Mouse (Mus musculus) hindbrain, embryonic 12.5 days (tissue): Measurements from ENCODE around the gene Tanc1. TPM values are rescaled to one million over a fixed set of nuclear protein-coding genes. Genes with fewer than 3 reads are reported as not detected.

Experiments
- ATAC-seq: fragments of 200-750 bp; cut with Nextera tagmentation; 2 replicates; pipeline ENCODE4 v1.8.0; 2017; ENCODE audit warnings: moderate TSS enrichment; ENCODE audit not compliant: low FRiP score
- H3K27ac ChIP-seq: fragments of 300-500 bp; sonication (generic); 2 replicates; pipeline ENCODE4 v1.5.1; 2016; ENCODE audit warnings: mild to moderate bottlenecking
- H3K27me3 ChIP-seq: fragments of 300-500 bp; sonication (generic); 2 replicates; pipeline ENCODE4 v1.6.1; 2016; ENCODE audit warnings: mild to moderate bottlenecking
- H3K36me3 ChIP-seq: fragments of 300-500 bp; sonication (generic); 2 replicates; pipeline ENCODE4 v1.6.1; 2016; ENCODE audit warnings: mild to moderate bottlenecking
- H3K4me1 ChIP-seq: fragments of 300-500 bp; sonication (generic); 2 replicates; pipeline ENCODE4 v1.6.1; 2016
- H3K4me2 ChIP-seq: fragments of 300-500 bp; sonication (generic); replicated peaks from 2 replicates; pipeline ENCODE4 v1.6.1; 2016; ENCODE audit warnings: mild to moderate bottlenecking
- H3K4me3 ChIP-seq: fragments of 300-500 bp; sonication (generic); 2 replicates; pipeline ENCODE4 v1.5.1; 2016; ENCODE audit warnings: mild to moderate bottlenecking
- H3K9ac ChIP-seq: fragments of 300-500 bp; sonication (generic); 2 replicates; pipeline ENCODE4 v1.6.1; 2016; ENCODE audit warnings: mild to moderate bottlenecking, moderate library complexity
- H3K9me3 ChIP-seq: fragments of 300-500 bp; sonication (generic); replicated peaks from 2 replicates; pipeline ENCODE4 v1.6.1; 2016; ENCODE audit warnings: mild to moderate bottlenecking
- WGBS: fragments of 180-500 bp; shearing (Covaris S2); methylation state at CpG from one replicate; pipeline ENCODE4 v1.1.7; 2016; 5-methylcytosine and 5-hydroxymethylcytosine counted together
- polyA plus RNA-seq: library from polyadenylated mRNA; unstranded; fragments of >200 nt; fragmentation: Nextera tagmentation; extraction: Ambion mirVana; gene quantifications from 2 replicates; pipeline ENCODE4 v1.2.1, GENCODE M21; 2016

Tanc1 gene
- polyA plus RNA-seq, 1 experiment from 2014 or later: 18.9 TPM

DNA sequence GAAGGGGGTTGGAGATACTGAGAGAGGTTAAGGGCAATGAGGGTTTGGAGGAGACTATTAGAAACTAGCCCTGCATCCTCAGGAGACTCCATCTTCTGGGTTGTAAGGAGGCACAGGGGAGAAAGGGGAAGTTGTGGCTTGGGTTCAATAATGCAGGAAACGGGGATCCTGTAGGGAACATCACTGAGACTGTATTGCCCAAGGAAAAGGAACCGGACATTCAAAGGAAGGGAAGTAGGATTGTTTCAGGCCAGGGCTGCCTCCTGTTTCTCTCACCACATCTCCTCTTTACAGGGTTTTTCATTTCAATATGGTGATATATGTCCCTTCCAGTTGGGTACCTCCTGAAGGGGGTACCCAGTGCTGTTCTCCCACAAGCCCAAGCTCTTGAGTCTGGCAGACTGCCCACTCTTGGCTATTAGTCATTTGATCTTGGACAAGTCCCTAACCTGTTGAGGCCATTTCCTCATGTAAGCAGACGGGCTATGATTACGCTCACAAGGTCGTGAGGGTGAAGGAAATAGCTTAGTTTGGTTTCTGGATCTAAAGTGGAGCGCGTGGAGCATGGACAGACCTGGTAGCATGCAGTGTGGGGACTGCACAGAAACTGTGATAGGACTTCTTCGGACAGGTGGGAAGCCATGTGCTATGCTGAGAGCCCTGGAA is 191.0 kb downstream of the Tanc1 start:
- no peak overlapping the region for H3K4me2 ChIP-seq
- WGBS: 91% methylated on average over 8 of the region's 8 CpGs
- ATAC-seq: no peak
- no peaks in the 10 kb centered on the region for H3K27me3 ChIP-seq
- H3K4me3 ChIP-seq: no peak overlapping the region
- no peak overlapping the region for H3K27ac ChIP-seq
- H3K4me1 ChIP-seq: peaks cover 11% of the 10 kb centered on the region
- H3K9ac ChIP-seq: no peak overlapping the region
- no peaks in the 10 kb centered on the region for H3K9me3 ChIP-seq
- H3K36me3 ChIP-seq: no peaks in the 10 kb centered on the region

DNA sequence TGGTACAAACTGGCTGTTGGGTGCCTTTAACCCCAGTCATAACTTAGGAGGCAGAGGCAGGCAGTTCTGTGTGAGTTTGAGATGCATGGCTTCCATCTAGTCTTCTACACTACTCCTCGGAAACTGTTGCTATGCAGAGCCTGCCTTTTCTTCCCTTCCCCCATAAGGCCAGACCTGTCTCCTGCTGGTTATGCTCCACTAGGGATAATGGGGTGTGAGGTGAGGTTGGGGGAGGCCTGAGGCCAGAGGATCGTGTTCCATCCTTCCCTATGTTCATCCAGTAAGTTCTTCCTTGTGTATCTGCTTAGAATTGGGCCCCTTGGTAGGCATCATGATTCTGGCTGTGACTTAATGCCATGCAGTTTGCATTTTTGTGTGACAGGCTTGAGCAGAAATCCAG is 193.8 kb downstream of the Tanc1 start:
- Histone ChIP-seq H3K27me3 (no peaks in the 10 kb centered on the region), H3K27ac (no peak overlapping the region), H3K4me1 (peaks cover 15% of the 10 kb centered on the region), H3K9me3 (no peaks in the 10 kb centered on the region), H3K36me3 (no peaks in the 10 kb centered on the region), H3K4me3 (no peak overlapping the region), H3K9ac (no peak overlapping the region), H3K4me2 (no peak overlapping the region)
- ATAC-seq: no peak
- WGBS: 28% methylated on average over 2 of the region's 2 CpGs

DNA sequence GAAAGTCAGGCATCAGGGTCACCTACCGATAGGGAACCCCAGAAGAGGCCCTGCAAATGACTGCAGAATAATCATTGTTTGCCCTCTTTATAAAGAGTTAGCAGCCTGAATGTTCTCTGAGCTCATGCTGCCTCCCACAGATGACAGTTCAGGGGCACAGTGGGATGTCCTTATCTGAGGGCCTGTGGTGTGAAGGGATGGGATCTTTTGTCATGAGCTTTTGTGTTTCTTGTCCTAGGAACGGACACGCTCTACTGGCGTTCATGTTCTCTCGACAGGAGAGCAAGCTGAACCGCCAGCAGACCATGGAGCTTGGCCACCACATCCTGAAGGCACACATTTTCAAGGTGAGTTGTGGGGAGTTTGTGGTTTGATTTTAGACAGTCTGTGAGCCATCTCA is 194.2 kb downstream of the Tanc1 start:
- H3K36me3 ChIP-seq: no peaks in the 10 kb centered on the region
- no peaks in the 10 kb centered on the region for H3K9me3 ChIP-seq
- no peak overlapping the region for H3K9ac ChIP-seq
- H3K27me3 ChIP-seq: no peaks in the 10 kb centered on the region
- H3K4me1 ChIP-seq: peaks cover 15% of the 10 kb centered on the region
- H3K27ac ChIP-seq: no peak overlapping the region
- WGBS: 29% methylated on average over 6 of the region's 6 CpGs
- ATAC-seq: no peak
- no peak overlapping the region for H3K4me3 ChIP-seq
- H3K4me2 ChIP-seq: no peak overlapping the region

DNA sequence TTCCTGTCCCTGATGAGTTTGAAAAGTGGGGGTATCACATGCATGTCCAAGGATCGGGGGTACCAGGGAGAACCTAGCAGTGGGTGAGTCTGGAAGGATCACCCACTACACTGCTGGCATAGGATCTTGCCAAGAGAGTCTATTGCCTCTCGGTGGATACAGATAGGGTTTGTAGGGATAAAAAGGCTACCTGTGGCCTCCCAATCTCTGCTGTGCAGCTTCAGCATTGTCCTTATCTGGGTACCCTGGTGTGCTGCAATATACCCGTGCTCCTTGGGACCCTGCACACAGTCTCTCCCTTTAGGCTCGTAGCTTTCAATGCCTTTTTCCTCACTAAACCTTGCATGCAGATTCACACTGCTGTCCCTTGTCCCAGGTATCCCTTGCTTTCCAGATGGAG is 196.8 kb downstream of the Tanc1 start:
- Histone ChIP-seq H3K4me2 (no peak overlapping the region), H3K9me3 (no peaks in the 10 kb centered on the region), H3K9ac (no peak overlapping the region), H3K27me3 (no peaks in the 10 kb centered on the region), H3K36me3 (no peaks in the 10 kb centered on the region), H3K27ac (no peak overlapping the region), H3K4me1 (peaks cover 15% of the 10 kb centered on the region), H3K4me3 (no peak overlapping the region)
- ATAC-seq: no peak
- 94% methylated on average over 4 of the region's 4 CpGs for WGBS

DNA sequence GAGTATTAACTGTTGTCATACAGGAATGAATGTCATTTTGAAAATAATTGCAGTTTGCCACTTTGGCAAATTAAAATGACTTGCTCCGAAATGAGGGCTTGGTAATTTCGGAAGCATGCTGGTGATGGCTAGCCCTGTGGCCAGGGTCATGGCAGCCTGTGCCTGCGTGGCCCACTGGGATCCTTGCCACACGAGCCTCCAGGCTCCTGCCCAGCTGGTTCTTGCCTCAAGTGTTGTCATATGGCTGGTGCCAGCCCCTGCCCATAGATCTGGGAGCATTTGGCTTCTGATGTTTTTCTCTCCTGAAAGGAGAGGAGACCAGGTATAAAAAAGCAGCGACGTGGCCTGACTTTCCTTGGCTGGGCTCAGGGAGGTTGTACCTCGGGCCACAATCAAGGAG is 198.2 kb downstream of the Tanc1 start:
- Histone ChIP-seq H3K4me2 (no peak overlapping the region), H3K27ac (no peak overlapping the region), H3K4me1 (peaks cover 15% of the 10 kb centered on the region), H3K9ac (no peak overlapping the region), H3K9me3 (no peaks in the 10 kb centered on the region), H3K27me3 (no peaks in the 10 kb centered on the region), H3K4me3 (no peak overlapping the region), H3K36me3 (no peaks in the 10 kb centered on the region)
- 85% methylated on average over 7 of the region's 7 CpGs for WGBS
- no peak for ATAC-seq

DNA sequence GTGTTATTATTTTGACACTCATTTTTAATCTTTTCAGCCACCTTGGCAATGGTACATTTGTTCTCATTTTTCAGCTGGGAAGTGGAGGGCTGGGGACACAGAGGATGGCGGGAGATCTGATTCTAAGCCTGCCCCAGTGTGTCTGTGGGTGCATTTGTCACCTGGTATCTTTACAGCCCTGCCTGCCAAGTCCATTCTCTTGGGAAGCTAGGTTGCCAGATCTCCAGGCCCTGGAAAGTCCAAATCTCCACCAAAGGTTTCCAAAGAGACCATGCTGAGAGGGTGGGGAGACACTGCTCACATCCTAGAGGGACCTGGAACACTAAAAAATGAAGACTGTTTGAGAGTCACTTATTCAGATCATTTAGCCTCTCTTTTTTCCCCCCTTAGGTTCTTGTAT is 199.4 kb downstream of the Tanc1 start:
- H3K4me1 ChIP-seq: peaks cover 6% of the 10 kb centered on the region
- WGBS: 76% methylated on average over 1 of the region's 1 CpGs
- H3K4me3 ChIP-seq: no peak overlapping the region
- no peak overlapping the region for H3K27ac ChIP-seq
- H3K27me3 ChIP-seq: no peaks in the 10 kb centered on the region
- no peak overlapping the region for H3K4me2 ChIP-seq
- no peaks in the 10 kb centered on the region for H3K36me3 ChIP-seq
- H3K9me3 ChIP-seq: no peaks in the 10 kb centered on the region
- no peak for ATAC-seq
- no peak overlapping the region for H3K9ac ChIP-seq

DNA sequence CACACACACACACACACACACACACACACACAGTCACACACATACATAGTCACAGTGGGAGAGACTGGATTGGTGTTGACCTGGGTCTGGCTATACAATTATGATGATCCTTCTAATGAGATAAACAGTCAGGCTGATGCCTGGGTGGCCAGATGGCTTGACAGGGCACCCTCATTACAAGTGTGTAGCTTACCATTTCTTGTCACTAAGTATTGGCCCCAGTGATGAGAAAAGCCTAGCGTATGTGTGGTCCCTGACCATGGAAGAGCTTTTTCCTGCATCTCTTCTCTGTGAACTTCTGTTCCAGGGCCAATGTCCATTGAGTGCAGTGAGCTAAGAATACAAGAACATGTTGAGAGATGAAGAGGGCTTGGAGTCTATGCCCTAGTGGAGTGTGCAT is 200.8 kb downstream of the Tanc1 start:
- H3K27ac ChIP-seq: no peak overlapping the region

DNA sequence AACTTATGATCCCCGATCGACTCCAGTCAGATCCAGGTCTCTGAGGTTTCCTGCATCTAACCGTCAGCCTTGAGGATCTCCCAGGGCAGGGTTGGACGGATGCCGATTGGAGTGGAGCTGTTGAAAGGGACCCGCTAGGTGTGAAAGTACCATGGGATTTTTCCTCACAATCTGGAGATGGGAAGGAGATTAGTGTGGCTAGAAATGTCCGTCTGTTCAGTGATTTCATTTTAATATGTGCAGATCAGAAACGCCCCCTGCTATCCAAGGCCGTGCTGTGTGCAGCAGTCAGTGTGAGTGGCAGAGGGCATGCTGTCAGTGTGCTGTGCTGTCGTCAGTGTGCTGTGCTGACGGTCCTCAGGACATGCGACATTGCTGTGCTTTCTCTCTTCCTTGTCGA is 201.6 kb downstream of the Tanc1 start:
- no peak overlapping the region for H3K4me3 ChIP-seq
- no peaks in the 10 kb centered on the region for H3K36me3 ChIP-seq
- no peak overlapping the region for H3K27ac ChIP-seq
- no peak overlapping the region for H3K4me2 ChIP-seq
- H3K27me3 ChIP-seq: no peaks in the 10 kb centered on the region
- no peak for ATAC-seq
- H3K9me3 ChIP-seq: no peaks in the 10 kb centered on the region
- no peak overlapping the region for H3K9ac ChIP-seq
- H3K4me1 ChIP-seq: peaks cover 6% of the 10 kb centered on the region; the same call in 1 of the 2 replicates
- 83% methylated on average over 13 of the region's 13 CpGs for WGBS

More for the DNA sequence above, 200.8 kb downstream of the Tanc1 start:
- no peak for ATAC-seq
- 95% methylated on average over 1 of the region's 1 CpGs for WGBS
- Histone ChIP-seq H3K4me2 (no peak overlapping the region), H3K9ac (no peak overlapping the region), H3K27me3 (no peaks in the 10 kb centered on the region), H3K4me3 (no peak overlapping the region), H3K4me1 (peaks cover 6% of the 10 kb centered on the region; the same call in 1 of the 2 replicates), H3K36me3 (no peaks in the 10 kb centered on the region), H3K9me3 (no peaks in the 10 kb centered on the region)

DNA sequence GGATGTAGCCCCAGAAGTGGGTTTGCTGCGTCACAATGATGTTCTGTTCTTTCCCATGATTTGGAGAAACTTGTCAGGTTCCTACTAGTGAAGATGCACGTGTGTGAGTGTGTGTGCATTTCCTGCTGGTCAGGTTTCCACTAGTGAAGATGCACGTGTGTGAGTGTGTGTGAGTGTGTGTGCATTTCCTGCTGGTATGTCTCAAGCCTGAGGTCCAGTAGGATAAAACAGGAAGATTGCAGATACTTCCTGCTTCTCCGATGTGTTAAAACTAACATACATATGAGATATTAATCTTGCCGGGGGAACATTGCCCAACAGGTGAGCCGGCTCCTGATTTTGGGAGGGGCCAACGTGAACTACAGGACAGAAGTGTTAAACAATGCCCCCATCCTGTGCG is 203.2 kb downstream of the Tanc1 start:
- no peak for ATAC-seq
- Histone ChIP-seq H3K36me3 (no peaks in the 10 kb centered on the region), H3K27me3 (no peaks in the 10 kb centered on the region), H3K9me3 (no peaks in the 10 kb centered on the region), H3K4me3 (no peak overlapping the region), H3K4me1 (peaks cover 6% of the 10 kb centered on the region; the same call in 1 of the 2 replicates), H3K9ac (no peak overlapping the region), H3K27ac (no peak overlapping the region), H3K4me2 (no peak overlapping the region)
- 94% methylated on average over 8 of the region's 8 CpGs for WGBS

DNA sequence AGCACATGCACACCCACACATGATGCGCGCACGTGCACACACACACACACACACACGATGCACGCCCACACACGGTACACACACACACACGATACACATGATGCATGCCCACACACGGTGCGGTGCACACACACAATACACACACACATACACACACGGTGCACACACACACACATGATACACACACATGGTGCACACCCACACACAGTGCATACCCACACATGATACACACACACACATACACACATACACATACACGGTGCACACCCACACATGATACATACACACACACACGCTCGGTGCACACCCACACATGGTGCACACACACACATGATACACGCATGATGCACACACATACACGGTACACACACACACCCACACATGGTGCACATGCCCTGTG is 206.8 kb downstream of the Tanc1 start:
- no peaks in the 10 kb centered on the region for H3K27me3 ChIP-seq
- no peak overlapping the region for H3K4me2 ChIP-seq
- H3K4me1 ChIP-seq: no peaks in the 10 kb centered on the region
- H3K4me3 ChIP-seq: no peak overlapping the region
- no peak overlapping the region for H3K27ac ChIP-seq
- no peaks in the 10 kb centered on the region for H3K9me3 ChIP-seq
- WGBS: 95% methylated on average over 15 of the region's 15 CpGs
- H3K9ac ChIP-seq: no peak overlapping the region
- no peak; the same call in 1 of the 2 replicates for ATAC-seq
- no peaks in the 10 kb centered on the region for H3K36me3 ChIP-seq

DNA sequence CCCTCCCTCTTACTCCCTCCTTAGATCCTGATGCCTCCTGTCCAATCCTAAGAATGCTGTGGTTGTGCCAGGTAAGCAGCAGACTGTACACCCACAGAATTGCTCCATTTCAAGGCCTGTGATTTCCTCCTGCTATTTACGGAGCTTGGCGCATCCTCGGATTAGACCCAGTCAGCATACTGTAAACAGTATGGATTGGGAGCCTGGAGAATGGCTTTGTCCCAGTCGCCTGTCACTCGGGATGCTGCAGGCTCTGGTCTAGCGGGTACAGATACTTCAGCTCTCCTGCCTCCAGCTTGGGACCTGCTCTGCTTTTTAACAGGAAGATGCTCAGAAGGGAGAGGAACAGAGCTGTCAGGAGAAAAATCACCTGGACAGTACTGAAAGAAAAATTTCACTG is 207.6 kb downstream of the Tanc1 start:
- Histone ChIP-seq H3K4me2 (no peak overlapping the region), H3K27ac (no peak overlapping the region; the same call in 1 of the 2 replicates), H3K9me3 (no peaks in the 10 kb centered on the region), H3K36me3 (no peaks in the 10 kb centered on the region), H3K4me1 (no peaks in the 10 kb centered on the region), H3K27me3 (no peaks in the 10 kb centered on the region), H3K4me3 (no peak overlapping the region), H3K9ac (no peak overlapping the region)
- 81% methylated on average over 6 of the region's 6 CpGs for WGBS
- no peak for ATAC-seq

DNA sequence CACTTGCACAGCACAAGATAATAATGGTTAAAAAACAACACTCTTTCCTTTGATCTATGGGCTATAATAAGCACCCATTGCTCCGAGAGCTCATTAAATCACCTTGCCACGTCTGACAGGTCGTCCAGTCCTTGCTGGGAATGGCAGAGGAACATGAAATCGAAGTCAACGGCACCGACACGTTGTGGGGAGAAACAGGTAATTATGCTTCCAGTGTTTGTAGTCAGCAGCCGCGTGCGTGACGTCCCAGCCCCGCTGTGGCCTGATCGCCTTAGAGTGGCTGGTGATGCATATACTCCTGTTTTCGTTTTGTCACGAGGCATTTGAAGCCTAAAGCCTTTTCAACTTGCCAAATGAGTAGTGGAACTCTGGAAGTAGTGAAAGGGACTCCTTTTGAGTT is 208.2 kb downstream of the Tanc1 start:
- no peaks in the 10 kb centered on the region for H3K36me3 ChIP-seq
- ATAC-seq: no peak
- H3K4me3 ChIP-seq: no peak overlapping the region
- H3K27me3 ChIP-seq: no peaks in the 10 kb centered on the region
- no peak overlapping the region for H3K9ac ChIP-seq
- H3K27ac ChIP-seq: no peak overlapping the region
- H3K4me2 ChIP-seq: no peak overlapping the region
- no peaks in the 10 kb centered on the region for H3K4me1 ChIP-seq
- WGBS: 83% methylated on average over 15 of the region's 15 CpGs
- no peaks in the 10 kb centered on the region for H3K9me3 ChIP-seq

DNA sequence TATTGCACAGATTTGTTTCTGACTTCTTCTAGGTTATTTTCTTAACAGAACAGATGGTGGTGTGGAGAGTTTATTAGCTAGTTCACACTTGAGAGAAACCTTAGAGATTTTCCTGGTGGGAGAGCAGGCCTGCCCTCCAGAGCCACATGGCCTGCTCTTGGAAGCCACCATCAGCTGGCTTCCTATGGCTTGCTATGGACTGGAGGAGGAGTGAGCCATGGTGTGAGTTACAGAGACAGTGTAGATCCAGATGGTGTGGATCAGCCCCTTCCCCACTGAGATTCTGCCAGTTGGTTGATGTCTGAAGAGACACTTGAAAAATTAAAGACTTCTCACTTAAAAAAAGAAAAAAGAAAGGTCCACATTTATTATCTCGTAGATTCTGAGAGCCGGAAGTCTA is 209.2 kb downstream of the Tanc1 start:
- Histone ChIP-seq H3K36me3 (no peaks in the 10 kb centered on the region), H3K27ac (no peak overlapping the region), H3K4me1 (no peaks in the 10 kb centered on the region), H3K27me3 (no peaks in the 10 kb centered on the region), H3K9ac (no peak overlapping the region), H3K4me3 (no peak overlapping the region), H3K9me3 (no peaks in the 10 kb centered on the region), H3K4me2 (no peak overlapping the region)
- WGBS: 92% methylated on average over 2 of the region's 2 CpGs
- ATAC-seq: no peak
